23 mouse cellular contexts compared by ENCODE assay signal in the genomic region with DNA sequence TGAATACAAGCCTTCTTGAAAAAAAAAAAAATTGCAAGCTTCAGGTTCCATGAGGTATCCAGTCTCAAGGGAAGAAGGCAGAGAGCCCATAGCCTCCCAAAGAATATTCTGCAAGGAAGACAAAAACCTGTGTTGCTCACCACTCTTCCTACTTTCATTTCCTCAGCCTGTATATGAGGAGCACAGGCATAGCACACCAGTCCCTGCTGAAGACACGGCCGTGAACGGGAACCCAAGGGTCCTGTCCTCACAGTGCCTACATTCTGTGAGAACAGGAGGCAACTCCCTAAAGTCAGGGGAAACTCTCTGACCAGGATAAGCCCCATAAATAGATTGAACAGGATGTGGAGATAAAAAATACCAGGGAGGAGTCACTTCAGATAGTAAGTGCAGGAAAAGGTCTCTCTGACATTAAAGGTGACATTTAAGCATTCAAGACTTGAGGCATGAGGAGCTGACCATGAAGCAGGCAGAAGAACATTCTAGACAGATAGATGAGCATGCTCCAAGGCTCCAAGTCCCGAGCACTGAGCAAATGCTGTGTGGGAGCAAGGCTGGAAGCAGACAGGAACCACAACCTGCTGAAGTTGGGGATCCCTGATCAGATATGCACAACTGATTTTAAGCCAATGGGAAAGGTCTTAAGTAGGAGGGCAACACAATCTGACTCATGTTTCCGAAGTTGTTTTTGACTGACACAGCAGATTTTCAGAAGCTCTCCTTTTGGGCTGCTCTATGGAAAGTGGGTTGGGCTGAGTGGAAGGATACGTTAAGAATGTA.
DNase-seq lines count a peak whose midpoint lies in the region; ATAC-seq and TF ChIP-seq lines count a peak whose summit lies in the region.
"Had no signal": no experiment of that assay in that cellular context is flagged by ENCODE, and none has a peak within 500 bp of the region (broad histone marks: within the 10 kb centered on the region; RNA-seq: fewer than 3 reads in every experiment).

No protein-coding gene starts in this region.

- peaks cover 47% of the 10 kb centered on the region for H3K4me1 ChIP-seq in heart, embryonic 10.5 days
- peaks cover 22% of the 10 kb centered on the region for H3K4me1 ChIP-seq in liver, postnatal 0 days (ENCODE audit: insufficient read depth)
- H3K4me1 ChIP-seq in cerebellum, adult 2 months (ENCODE audit: control insufficient read depth, insufficient read depth, low read length) = peaks cover 16% of the 10 kb centered on the region; the same call in 1 of the 2 replicates

- H3K27me3 ChIP-seq in heart, embryonic 10.5 days (ENCODE audit: insufficient read depth, poor library complexity, severe bottlenecking) = no peaks in the 10 kb centered on the region
- H3K27me3 ChIP-seq in liver, postnatal 0 days (ENCODE audit: insufficient read depth, low read length) = no peaks in the 10 kb centered on the region
- no peaks in the 10 kb centered on the region for H3K27me3 ChIP-seq in cerebellum, adult 2 months (ENCODE audit: control insufficient read depth, insufficient read depth, low read length)
- H3K27me3 ChIP-seq: liver, embryonic 15.5 days; neural tube, embryonic 15.5 days had no signal

- WGBS in heart, embryonic 10.5 days = 51% methylated on average over 6 of the region's 6 CpGs
- WGBS in liver, postnatal 0 days (ENCODE audit: insufficient replicate concordance) = 46% methylated on average over 6 of the region's 6 CpGs
- WGBS in cerebellum, adult 2 months = 96% methylated on average over 6 of the region's 6 CpGs

- DNase-seq in heart, embryonic 10.5 days (ENCODE audit: low spot score) = no peak
- DNase-seq in heart, postnatal 4 days = no peak
- no peak for DNase-seq in liver, postnatal 0 days
- DNase-seq in liver = no peak
- no peak for DNase-seq in cerebellum, postnatal 10 days
- no peak for DNase-seq in cerebellum, adult 2 months
- DNase-seq: adrenal gland, postnatal 25 days; cerebellum, adult 18-20 months; cerebellum, postnatal 25 days; kidney, adult 9 months; kidney, postnatal 14 days; layer of hippocampus, adult 9-11 months; lung, postnatal 36 days; retina, postnatal 1 day; right cerebral cortex, postnatal 14 days; thymus, postnatal 4 days had no signal

- peak overlapping the region; percentile 62 for H3K27ac ChIP-seq in heart, embryonic 10.5 days
- H3K27ac ChIP-seq in liver, postnatal 0 days (ENCODE audit: low read depth) = no peak overlapping the region
- no peak overlapping the region for H3K27ac ChIP-seq in cerebellum, adult 2 months (ENCODE audit: insufficient read depth, low read length)
- H3K27ac ChIP-seq: liver, embryonic 15.5 days; midbrain, embryonic 13.5 days; neural tube, embryonic 15.5 days had no signal

- no peaks in the 10 kb centered on the region for H3K36me3 ChIP-seq in heart, embryonic 10.5 days
- H3K36me3 ChIP-seq in liver, postnatal 0 days (replicated peaks; ENCODE audit: insufficient read depth, low read length) = no peaks in the 10 kb centered on the region
- H3K36me3 ChIP-seq: liver, embryonic 15.5 days; midbrain, embryonic 13.5 days; neural tube, embryonic 15.5 days had no signal

- TF ChIP-seq CTCF in liver, postnatal 0 days (IDR thresholded peaks at IDR 0.05; ENCODE audit: low read depth) = no peak
- no peak for TF ChIP-seq CTCF in cerebellum, adult 2 months (IDR thresholded peaks at IDR 0.05; ENCODE audit: borderline replicate concordance, insufficient read depth, low read depth, low read length)

- TF ChIP-seq EP300 in liver, postnatal 0 days (IDR thresholded peaks at IDR 0.05; ENCODE audit: low read depth) = no peak

- H3K9ac ChIP-seq in liver, postnatal 0 days (replicated peaks) = no peak overlapping the region
- H3K9ac ChIP-seq: liver, embryonic 15.5 days; midbrain, embryonic 13.5 days; neural tube, embryonic 15.5 days had no signal

- H3K4me3 ChIP-seq in heart, embryonic 10.5 days = no peak overlapping the region
- no peak overlapping the region for H3K4me3 ChIP-seq in liver, postnatal 0 days (ENCODE audit: low read depth, low read length)
- no peak overlapping the region for H3K4me3 ChIP-seq in cerebellum, adult 2 months (replicated peaks; ENCODE audit: insufficient read depth, low read depth, low read length)
- H3K4me3 ChIP-seq: liver, embryonic 15.5 days; midbrain, embryonic 13.5 days; neural tube, embryonic 15.5 days had no signal

- no peaks in the 10 kb centered on the region for H3K9me3 ChIP-seq in heart, embryonic 10.5 days
- no peaks in the 10 kb centered on the region for H3K9me3 ChIP-seq in liver, postnatal 0 days (ENCODE audit: low read length)
- H3K9me3 ChIP-seq: liver, embryonic 15.5 days; midbrain, embryonic 13.5 days; neural tube, embryonic 15.5 days had no signal

- no peak for TF ChIP-seq POLR2A in cerebellum, adult 2 months (IDR thresholded peaks at IDR 0.05; ENCODE audit: borderline replicate concordance, insufficient read depth, low read length)

- H3K4me2 ChIP-seq in liver, postnatal 0 days (ENCODE audit: low read depth, low read length) = 0 out of 2 replicates have a peak overlapping the region, but pooled peaks have one; percentile 18
- H3K4me2 ChIP-seq: liver, embryonic 15.5 days; midbrain, embryonic 13.5 days; neural tube, embryonic 15.5 days had no signal

- peak; percentile 12; the same call in 1 of the 2 replicates for ATAC-seq in liver, postnatal 0 days
- 0 out of 2 replicates have a peak, but pooled peaks have one; percentile 48 for ATAC-seq in megakaryocyte, adult 5-6 weeks (ENCODE audit: poor library complexity, severe bottlenecking)
- ATAC-seq: forebrain, embryonic 14.5 days; hindbrain, embryonic 16.5 days; intestine, embryonic 16.5 days; midbrain, embryonic 13.5 days had no signal
